Mouse (Mus musculus) lung, postnatal 4 days (tissue): ENCODE results near the gene Rnf7.

ENCODE experiments used
- DNase-seq, 2 experiments: peaks; one replicate each; pipeline ENCODE4 v3.0.0; 2021

The Rnf7 gene

DNA sequence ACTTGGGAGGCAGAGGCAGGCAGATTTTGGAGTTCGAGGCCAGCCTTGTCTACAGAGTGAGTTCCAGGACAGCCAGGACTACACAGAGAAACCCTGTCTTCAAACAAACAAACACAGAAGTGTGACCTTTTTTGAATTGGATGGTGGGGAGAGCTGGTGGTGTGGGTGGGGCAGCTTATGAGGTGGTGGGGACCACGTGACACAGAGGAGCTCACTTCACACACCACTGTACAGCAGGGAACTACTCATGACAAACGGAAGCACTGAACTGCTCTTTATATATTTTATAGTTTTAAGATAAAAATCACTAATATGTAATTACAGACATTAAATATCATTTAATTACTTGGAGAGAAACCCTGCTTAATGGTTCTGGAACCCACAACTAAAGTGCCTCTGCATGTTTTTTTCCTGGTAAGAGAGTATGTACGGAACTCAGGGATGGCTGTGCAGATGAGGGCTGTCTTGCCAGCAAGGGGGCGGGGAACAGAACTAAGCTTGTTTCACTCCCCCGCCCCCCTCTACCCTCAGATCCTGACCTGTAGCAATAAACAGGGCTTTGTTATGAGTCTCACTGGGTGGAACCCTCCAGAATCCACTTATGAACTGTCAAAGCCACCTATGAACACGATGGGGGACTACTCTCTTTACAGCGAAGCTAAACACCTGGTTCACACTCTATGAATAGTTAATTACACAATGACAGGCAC is 8.8 kb downstream of the Rnf7 start:
- DNase-seq = no peak

DNA sequence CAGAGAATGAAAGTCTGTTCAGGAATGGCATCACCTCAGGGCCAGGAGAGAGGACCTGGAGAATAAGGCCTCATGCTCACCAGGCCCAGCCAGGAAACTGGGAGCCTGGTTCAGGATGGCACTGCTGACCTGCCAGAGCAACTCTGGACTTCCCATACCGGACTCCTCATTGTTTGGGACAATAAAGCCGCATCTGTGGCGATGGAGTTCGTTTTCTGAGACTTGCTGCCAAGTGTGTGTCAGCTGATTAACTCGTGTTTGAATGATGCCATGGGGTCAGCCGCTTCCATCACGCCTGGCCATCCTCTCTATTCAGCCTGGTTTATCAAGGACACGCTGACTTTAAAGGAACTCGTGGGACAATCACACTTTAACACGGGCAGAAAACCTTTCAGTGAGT is 14.8 kb downstream of the Rnf7 start:
- DNase-seq = peak in 1 of 2 experiments; percentile 34

DNA sequence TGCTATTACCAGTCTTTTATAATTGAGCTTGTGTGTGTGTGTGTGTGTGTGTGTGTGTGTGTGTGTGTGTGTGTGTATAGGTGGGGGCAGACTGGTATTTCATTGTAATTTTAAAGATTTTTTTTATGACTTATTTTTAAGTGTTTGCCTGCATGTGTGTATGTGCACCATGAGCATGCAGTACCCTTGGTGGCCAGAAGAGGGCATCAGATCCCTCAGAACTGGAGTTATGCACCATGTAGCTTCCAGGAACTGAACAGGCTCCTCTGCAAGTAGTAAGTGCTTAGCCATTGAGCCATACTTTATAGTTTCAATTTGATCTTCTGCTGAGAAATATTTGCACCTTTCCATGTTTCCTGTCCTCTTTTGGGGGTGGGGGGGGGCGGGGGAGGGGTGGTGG is 16.9 kb downstream of the Rnf7 start:
- DNase-seq = no peak

DNA sequence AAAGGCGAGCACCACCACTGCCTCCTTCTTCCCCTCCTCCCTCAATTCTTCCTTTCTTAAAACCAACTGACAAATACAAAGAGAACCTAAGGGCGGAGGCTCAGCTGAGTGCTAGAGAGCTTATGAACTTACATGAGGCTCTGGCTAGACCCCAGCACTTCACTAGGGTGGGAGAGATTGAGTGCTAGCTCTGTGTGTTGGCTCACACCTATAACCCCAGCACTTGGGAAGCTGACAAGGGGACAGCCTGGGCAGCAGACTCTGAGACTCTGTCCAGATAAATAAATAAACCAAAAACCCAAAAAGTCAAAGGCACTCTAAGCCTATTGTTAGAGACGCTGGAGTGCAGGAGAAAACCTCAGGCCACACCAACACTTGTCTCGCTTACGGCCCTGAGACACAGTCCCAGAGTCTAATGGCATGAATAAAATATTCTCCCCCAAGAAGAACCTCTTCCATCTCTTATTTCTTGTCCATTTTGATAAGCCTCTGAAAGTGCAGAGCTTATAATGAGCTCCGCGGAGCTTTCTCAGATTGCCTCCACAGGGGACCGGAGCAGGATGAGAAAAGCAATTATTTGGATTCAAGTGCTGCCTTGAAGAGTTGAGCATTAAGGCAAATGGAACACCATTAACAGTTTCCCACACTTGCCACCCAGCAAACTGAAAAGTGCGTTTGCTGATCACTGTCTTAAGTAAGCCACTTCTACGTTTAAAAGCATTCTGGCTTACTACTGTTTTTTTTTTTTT is 18.2 kb downstream of the Rnf7 start:
- no peak for DNase-seq

DNA sequence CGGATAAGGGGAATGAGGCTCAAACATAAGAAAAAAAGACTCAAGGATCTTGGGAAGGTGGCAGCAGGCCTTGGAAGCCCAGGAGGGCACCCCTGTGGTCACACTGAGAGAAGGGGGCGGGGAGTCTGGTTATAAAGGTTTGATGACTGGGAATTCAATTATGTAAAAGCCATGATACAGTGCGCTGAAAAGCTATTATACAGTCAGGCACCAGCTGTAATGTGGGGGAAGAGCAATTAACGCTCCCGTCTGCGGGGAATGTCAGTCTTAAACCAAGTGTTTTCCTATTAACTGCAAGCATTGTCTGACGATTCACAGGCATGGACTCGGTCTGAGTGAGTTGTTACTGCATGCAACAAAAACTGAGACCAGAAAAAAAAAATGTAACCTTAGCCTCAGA is 22.9 kb downstream of the Rnf7 start:
- DNase-seq = no peak

DNA sequence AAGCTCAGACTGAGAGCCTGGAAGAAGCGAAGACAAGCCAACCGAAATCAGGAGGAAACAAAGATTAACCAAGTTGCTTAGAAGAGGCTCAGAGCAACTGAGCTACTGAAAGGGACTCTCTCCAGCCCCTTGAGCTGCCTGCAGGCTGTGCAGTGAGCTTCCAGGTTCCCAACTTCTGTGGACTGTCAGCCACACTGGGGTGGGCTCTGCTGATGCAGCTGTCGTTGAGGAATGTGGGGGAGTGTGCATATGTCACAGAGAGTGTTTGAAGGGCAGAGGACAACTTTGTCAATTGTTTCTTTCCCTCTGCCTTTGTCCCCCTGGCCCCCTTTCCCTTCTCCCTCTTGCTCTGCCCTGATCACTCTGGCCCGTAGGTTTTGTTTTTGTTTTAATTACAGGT is 25.5 kb downstream of the Rnf7 start:
- DNase-seq = no peak

DNA sequence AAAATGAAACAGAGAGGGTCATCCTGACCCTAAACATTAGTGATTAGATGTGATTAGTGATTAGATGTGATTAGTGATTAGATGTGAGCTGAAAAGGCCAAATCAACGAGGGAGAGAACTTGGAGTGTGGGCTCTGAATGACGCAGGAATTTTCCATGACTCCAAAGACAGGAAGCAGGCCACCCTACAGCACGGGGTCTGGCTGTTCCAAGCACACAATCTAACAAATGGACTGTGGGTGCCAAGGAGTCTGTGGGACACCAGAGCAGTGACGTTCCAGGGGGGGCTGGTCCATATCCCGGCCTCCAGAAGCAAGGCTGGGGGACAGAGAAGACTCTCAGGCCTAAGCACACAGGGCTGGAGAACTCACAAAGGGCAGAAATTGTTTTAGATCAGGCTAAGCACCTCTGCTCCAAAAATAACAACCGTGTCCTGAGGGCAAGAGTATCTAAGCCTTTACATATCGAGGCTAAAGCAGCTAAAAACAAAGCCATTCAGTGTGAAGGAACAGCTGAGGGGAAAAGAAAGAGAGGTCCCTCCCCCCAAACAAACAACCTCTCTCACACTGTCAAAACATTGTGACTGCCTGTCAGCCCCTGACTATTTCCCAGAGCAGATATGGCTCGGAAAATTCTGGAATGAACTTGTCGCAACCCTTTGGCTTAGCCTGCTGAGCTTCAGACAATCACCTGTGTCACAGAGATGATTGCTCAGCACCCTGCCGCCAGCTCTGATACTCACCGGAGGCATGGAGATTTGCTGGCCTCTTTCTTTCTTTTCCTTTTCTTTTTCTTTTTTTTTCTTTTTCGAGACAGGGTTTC is 27.4 kb downstream of the Rnf7 start:
- peak; percentile 30 to 52 for DNase-seq

DNA sequence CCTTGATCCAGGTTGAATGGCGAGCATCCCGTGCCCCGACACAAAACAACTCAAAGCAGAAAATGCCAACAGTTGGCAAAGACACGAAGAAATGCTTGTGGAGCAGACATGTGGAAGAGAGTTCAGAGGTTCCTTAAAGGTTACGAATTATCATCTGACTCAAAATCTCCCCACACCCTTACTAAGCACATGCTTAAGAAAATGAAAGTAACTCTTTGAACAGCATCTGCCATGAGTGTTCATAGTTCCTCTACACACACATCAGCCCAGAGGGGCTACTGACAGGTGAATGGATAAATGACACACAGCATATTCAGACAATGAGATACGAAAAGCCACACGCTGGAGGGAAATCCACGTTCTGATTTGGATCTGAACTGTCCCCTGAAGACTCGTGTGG is 29.0 kb downstream of the Rnf7 start:
- no peak for DNase-seq

DNA sequence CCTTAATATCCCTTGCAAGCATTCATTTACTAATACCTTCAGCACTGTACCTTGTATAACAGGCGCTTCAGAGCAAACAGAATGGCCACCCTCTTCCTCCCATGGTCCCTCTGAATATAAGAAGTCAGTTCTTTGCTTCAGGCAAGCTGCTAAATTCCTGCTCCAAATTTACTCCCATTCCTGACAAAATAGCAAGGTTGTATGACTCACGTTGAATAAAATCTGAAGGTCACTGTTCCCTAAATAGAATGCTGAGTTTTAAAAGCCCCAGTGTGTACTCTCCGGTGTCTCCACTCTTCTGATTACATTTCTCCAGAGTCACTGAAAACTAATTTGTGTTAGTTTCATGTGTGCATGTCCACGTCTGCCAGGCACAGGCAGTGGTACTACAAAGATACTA is 33.1 kb downstream of the Rnf7 start:
- DNase-seq = no peak

DNA sequence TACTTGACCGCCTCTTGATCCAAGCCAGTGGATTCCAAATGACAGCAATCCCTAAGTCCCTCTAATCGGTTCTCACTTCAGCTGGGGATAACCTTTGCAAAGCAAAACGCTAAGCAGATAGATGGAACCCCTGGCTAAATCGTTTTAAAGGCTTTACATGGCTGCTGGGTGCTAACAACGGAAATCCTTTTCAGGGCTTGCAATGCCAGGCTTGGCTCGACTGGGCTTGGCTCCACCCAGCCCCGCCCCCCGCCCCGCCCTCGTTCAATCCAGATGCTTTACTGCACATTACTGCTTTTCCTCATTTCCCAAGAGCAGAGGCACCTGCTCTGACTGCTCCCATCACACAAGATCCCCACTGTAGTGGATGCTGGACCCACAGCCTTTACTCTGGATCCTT is 36.4 kb downstream of the Rnf7 start:
- no peak for DNase-seq

DNA sequence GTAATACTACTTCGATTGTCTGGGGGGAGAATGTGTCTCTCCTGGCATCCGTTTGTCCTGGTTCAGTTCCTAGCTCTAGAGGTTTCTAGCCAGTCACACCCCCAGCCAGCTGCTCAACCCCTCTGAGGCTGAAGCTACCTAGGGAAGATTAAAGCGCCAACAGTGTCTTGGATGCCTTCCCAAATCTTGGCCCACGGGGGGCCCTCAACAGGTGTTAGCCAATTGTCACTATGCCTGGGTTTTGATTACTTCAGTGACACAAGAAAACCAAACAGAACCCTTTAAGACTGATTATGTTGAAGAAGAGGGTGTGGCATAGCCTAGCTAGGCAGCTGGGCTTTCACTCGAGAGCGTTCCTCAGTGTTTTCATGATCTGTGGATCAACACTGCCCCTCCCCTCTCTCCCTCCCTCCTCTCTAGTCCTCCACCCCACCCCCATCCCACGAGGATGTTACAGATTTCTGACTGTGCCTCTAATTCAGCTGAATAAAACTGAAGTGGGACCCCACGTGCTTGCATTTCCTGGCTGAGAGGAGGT is 40.1 kb downstream of the Rnf7 start:
- peak in 1 of 2 experiments; percentile 50 for DNase-seq

DNA sequence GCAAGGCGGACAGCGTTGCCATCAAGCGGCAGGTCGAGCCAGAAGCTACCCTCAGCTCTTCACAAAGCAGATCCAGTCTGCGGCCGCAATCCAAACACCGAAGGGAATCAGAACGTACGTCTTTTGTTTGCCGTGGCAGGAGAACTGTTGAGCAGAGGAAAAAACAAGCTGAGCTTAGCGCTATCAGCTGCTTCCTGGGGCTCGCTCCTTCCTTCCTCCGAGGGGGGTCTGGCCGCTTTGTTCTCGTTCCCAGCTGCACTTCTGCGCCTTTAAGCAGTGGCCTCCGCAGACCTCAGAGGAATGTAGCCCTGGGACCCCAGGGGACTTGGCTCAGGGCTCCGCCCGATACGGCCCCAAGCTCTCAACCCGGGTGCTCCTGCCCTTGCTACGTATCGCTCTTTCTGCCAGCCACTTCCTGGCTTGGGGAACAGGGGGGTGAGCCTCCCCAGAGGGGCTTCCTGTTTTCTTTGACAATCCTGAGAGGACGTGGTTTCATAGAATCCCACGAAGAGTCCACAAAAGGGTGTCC is 40.6 kb downstream of the Rnf7 start:
- peak; percentile 80 to 90 for DNase-seq

DNA sequence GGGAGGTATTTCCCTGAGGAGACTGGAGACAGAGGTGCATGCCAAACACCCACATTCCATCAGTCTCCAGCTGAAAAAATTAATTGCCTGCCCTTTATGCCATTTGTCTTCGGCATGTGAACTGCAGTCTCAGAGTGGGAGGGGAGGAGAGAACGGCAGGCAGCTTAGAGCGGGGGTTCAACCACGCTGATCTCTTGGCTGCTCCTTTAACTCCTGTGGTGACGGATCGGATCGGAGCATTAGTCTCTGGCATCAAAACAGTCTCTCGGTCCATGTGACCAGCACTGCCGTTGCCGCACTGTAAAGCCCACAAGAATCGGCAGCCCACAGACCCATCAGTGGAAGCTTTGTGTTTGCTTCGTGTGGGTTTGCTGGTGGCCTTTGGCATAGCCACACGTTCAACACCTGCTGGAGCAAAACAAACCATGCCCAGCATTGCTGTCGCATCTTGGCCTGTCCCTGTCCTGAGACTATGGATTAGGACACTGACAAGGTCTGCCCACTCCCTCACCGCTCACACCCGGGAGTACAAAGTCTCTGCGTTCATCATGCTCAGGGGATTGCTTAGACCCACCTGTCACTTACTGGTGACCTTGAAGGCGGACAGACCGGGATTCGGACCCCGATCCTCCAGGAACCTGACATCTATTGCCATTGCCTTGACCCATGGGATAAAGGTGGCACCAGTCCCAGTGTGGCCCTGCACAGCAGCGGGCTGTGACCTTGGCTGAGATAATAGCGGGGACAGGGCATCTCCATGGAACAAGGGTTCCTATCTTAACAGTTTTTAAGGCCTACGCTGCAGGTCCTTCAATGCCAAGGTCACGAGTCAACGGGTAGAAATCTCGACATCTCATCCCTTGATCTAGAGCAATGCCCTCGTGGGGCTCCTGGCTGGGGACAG is 41.3 kb downstream of the Rnf7 start:
- no peak for DNase-seq

DNA sequence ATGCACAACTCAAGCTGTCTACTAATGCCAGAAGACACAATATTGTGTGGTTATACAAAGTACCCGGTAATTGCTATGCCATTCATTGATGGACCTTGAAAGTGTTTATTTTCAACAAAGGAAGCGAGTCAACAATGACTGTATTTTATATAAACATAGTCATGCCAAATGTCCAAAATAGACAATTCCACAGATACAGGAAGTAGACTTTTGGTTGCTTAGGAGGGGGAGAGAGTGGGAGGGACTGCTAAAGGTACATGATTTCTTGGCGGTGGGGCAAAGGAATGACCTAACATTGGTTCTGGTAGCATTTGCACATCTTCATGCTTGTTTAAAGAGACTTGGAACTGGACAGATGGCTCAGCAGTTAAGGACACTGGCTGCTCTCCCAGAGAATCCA is 45.9 kb downstream of the Rnf7 start:
- DNase-seq = no peak

DNA sequence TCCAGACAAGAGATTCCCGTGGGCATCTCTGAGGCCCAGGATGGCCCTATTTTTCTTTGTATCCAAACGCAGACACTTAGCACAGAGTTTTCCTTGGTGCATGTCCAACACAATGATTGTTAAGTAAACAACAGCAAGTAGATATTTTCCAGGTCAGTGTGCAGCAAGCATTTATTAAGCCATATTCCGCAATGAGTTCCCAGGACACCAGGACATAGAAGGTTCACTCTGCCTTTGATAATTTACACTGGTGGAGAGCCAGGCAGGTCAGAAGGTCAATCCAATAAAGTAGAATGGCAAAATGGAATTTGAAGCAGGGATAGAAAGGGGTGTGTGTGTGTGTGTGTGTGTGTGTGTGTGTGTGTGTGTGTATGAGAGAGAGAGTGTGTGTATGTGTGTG is 47.4 kb downstream of the Rnf7 start:
- no peak for DNase-seq

DNA sequence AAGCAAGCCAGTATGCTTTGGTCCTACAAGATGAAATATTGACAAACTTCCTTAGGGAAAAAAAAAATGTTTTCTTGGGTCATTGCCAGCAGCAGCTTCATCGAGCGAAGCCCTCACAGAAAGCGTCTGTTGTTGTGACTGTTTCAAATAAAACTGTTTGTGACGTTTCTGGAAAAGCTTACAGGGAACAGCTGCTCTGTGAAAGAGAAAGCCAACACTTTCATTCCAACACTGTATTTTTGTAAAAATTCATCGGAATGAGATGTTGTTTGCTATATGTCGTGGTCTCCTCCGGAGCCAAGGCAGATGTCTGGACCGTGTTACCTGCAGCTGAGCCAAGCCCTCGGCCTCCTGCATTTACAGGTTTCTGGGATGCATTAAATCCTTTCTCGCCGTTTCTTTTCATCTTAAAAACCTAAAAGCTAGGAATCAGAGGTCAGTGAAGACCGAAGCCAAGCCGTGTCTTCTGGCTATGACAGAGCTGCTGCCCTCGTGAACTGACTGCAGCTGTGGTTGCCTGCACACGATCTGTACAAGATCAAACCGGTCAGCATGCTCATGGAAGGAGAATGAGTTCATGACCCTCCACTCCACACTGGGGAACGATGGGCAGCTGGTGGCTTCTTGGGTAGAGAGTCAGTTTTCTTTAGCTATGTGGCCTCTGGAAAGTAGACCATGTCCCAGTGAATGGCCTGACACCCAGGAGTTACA is 50.0 kb downstream of the Rnf7 start:
- DNase-seq = peak; percentile 24 to 52

DNA sequence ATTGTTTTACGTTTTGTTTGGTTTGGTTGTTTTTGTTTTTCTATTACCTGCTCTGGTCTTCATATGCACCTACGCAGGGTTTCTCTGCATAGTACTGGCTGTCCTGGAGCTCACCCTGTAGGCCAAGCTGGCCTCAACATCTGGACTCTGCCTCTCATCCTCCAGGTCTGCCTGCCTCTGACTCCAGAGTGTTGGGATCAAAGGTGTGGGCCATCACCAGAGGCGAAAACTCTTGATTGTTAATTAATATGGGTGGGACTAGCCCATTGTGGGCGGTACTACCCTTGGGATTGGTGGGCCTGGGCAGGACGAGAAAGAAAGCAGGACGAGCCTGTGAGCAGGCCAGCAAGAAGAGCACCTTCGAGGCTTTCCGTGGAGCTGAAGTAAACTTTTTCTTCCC is 54.4 kb downstream of the Rnf7 start:
- no peak for DNase-seq
